Mouse (Mus musculus) NIH3T3 (cell line): ENCODE results near the gene Krtap10-10.

Source experiments
- DNase-seq: peaks from one replicate; pipeline ENCODE4 v3.0.0-alpha.2; 2012; ENCODE audit warnings: low read depth

Krtap10-10 gene

DNA sequence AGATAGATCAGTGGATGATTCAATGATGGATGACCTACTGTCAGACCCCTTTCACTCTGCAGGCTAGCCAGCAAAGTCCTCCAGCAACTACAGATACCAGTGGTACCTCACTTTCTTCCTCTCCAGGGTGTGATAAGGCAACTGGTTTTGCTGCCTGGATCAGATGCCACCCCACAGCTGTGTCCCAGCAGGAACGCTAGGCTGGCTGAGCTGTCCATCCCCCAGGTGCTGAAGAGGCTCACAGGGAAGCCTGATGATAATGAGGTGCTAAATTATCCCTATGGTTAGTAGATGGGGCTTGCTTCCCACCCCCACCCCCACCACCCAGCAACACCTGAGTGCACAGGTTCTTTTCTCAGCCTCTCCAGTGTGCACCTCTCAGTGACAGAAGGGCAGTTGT is 31.8 kb downstream of the Krtap10-10 start:
- DNase-seq = peak; percentile 27

GRCm38 (mm10) chr10:77869651-77870050 is 33.9 kb downstream of the Krtap10-10 start:
- no peak for DNase-seq

DNA sequence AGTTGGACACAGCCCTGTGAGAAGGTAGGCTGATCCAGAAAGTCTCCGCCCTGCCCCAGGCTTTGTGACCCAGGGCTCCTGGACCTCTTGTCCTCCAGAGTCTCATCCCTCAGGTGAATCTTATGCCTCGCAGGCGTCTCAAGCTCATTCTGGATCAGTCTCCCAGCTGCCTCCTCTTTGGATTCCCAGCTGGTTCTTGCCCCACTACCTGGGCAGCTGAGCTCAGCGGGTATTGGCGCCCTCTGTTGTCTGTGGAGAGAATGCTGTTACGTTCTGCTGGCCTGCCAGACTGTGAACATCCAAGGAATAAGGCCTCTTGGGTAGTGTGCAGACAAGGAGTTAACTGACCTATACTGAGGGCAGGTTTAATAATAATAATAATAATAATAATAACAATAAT is 43.2 kb downstream of the Krtap10-10 start:
- DNase-seq = peak; percentile 52

DNA sequence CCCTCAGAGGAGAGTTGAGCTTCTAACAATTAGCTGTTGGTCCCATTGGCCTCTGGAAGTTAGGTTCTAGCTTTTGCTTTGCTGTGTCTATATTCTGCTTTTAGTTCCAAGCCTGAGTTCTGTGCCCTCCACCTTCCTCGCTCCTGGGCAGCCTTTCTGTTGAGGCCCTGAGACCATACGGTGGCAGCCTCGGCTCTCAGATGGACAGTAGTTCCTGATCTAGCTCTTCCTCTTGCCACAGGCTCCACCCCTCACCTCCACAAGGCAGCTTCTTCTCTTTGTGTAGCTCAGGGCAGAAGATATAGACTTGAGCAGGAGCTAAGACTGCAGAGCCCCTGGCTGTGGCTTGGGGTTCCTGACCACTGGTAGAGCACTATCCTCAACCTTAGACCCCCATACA is 44.6 kb downstream of the Krtap10-10 start:
- DNase-seq = no peak

- peak; percentile 24 for DNase-seq
Measured at GRCm38 (mm10) chr10:77882553-77882952, 46.8 kb downstream of the Krtap10-10 start.

- DNase-seq = peak; percentile 44
Measured at GRCm38 (mm10) chr10:77886007-77886747, 50.4 kb downstream of the Krtap10-10 start.
